Mouse (Mus musculus) kidney, postnatal 0 days (tissue): Measurements from ENCODE around the gene Rab34. TPM values are rescaled to one million over a fixed set of nuclear protein-coding genes. Genes with fewer than 3 reads are reported as not detected.

ENCODE experiments used
- ATAC-seq: fragments of 200-750 bp; cut with Nextera tagmentation; replicated peaks from 2 replicates; pipeline ENCODE4 v1.8.0; 2017; ENCODE audit warnings: low read depth, moderate number of reproducible peaks, moderate TSS enrichment, moderate library complexity; ENCODE audit not compliant: low FRiP score
- DNase-seq: peaks from one replicate; pipeline ENCODE4 v3.0.0-alpha.2; 2016; ENCODE audit warnings: low spot score
- H3K27ac ChIP-seq: fragments of 300-500 bp; sonication (generic); 2 replicates; pipeline ENCODE4 v1.5.1; 2014; ENCODE audit warnings: mild to moderate bottlenecking
- H3K27me3 ChIP-seq: fragments of 300-500 bp; sonication (generic); 2 replicates; pipeline ENCODE4 v1.6.1; 2014; ENCODE audit warnings: low read length, mixed read lengths; ENCODE audit not compliant: insufficient read depth
- H3K36me3 ChIP-seq: fragments of 300-500 bp; sonication (generic); 2 replicates; pipeline ENCODE4 v1.6.1; 2014; ENCODE audit warnings: low read length, mixed read lengths; ENCODE audit not compliant: insufficient read depth
- H3K4me1 ChIP-seq: fragments of 300-500 bp; sonication (generic); replicated peaks from 2 replicates; pipeline ENCODE4 v1.6.1; 2014; ENCODE audit warnings: antibody characterized with exemption, low read length, mixed read lengths; ENCODE audit not compliant: insufficient read depth
- H3K4me2 ChIP-seq: fragments of 300-500 bp; sonication (generic); 2 replicates; pipeline ENCODE4 v1.6.1; 2014; ENCODE audit warnings: mild to moderate bottlenecking, low read length, moderate library complexity, mixed read lengths
- H3K4me3 ChIP-seq: fragments of 300-500 bp; sonication (generic); replicated peaks from 2 replicates; pipeline ENCODE4 v1.5.1; 2014; ENCODE audit warnings: low read depth, low read length
- H3K9ac ChIP-seq: fragments of 300-500 bp; sonication (generic); 2 replicates; pipeline ENCODE4 v1.6.1; 2014; ENCODE audit warnings: low read depth, low read length
- H3K9me3 ChIP-seq: fragments of 300-500 bp; sonication (generic); replicated peaks from 2 replicates; pipeline ENCODE4 v1.6.1; 2016; ENCODE audit warnings: low read length, inconsistent platforms, mixed read lengths
- CTCF ChIP-seq: IDR thresholded peaks from 2 replicates; pipeline ENCODE4 v1.5.1; 2016; ENCODE audit warnings: antibody characterized with exemption, low read depth, mild to moderate bottlenecking, moderate library complexity
- WGBS: fragments of 180-500 bp; shearing (Covaris S2); extraction: QIAGEN DNeasy Blood & Tissue Kit; methylation state at CpG from one replicate; pipeline ENCODE4 v1.1.7; 2014; 5-methylcytosine and 5-hydroxymethylcytosine counted together
- polyA plus RNA-seq: library from polyadenylated mRNA; unstranded; fragments of >200 nt; fragmentation: Nextera tagmentation; extraction: Ambion mirVana; gene quantifications from 2 replicates; pipeline ENCODE4 v1.2.1, GENCODE M21; 2015

The Rab34 gene
- polyA plus RNA-seq, 1 experiment from 2014 or later: 129 TPM

DNA sequence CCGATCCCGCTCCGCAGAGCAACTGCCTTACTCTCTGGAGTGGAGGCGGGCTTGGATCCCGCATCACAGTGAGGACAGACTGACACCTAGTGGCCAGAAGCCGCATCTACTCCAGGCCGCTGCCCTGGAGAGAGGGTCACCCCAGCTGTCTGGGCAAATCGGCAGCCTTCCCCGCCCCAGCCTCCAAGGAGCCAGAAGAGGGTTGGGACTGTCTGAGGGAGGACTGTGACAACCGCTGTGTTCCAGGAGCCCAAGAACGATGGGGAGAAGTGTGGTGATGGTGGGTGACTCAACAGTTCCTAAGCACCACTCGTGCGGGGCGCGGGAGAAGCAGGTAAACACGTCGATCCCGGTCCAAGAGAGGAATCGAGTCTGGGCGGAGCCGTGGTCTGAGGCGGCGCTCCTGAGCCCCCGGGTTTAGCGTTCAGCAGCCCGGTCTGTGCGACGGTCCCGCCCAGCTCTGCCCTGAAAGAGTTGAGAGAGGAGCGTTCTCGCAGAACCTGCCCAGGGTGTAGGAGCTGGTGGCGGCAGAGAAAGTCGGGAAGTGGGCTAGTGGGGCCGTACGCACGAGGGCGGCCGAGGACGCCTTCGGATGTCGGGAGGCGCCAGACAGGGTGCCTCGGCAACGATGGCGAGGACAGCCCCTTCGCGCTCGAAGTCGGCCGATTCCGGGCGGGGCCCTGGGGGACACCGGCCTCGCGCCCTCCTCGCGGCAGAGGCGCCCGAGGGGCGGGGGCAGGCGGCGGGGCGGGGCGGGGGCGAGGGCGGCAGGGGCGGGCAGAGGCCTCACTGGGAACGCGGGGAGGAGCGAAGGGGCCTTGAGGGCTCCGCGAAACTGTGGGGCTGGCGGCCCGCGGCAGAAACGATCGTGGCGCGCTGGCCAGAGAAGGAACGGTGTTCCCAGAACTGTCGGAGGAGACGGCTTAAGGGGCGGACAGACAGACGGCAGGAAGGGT, 10.0 kb upstream of the Rab34 start:
- peaks cover 19% of the 10 kb centered on the region; the same call in 1 of the 2 replicates for H3K36me3 ChIP-seq
- peak overlapping the region; percentile 89 for H3K4me2 ChIP-seq
- peak overlapping the region; percentile 52 for H3K4me3 ChIP-seq
- peak; percentile 97 for DNase-seq
- WGBS: under 1% methylated on average over 81 of the region's 84 CpGs
- peak; percentile 98 for TF ChIP-seq CTCF
- no peaks in the 10 kb centered on the region for H3K27me3 ChIP-seq
- ATAC-seq: peak; percentile 82
- H3K9me3 ChIP-seq: no peaks in the 10 kb centered on the region
- H3K27ac ChIP-seq: peak overlapping the region; percentile 96
- peaks cover 28% of the 10 kb centered on the region for H3K4me1 ChIP-seq
- H3K9ac ChIP-seq: peak overlapping the region; percentile 71

DNA sequence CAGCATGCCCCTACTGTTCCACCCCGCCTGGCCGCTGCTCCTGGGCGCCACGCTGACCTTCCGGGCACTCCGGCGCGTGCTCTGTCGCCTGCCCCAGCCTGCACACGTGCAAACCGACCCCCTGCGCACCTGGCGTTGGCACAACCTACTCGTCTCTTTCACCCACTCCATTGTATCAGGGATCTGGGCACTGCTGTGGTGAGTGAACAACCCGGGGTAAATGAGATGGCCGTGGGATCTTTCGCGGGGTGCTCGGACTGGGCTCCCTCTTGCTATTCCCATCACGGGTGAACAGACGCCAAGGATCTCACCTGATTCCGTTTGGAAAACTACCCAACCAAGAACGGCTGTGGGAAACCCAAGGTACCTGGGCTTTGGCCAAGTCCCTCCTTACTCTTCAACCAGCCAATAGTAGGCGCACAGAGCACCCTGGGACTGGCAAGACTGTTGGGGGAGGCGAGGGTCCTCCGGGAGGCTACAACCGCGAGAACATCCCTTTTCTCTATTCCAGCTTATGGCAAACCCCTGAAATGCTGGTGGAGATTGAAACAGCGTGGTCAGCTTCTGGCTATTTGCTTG, 9.3 kb upstream of the Rab34 start:
- peak overlapping the region; percentile 96 for H3K27ac ChIP-seq
- no peaks in the 10 kb centered on the region for H3K27me3 ChIP-seq
- H3K36me3 ChIP-seq: peaks cover 19% of the 10 kb centered on the region; the same call in 1 of the 2 replicates
- H3K4me3 ChIP-seq: peak overlapping the region; percentile 52
- 1% methylated on average over 29 of the region's 29 CpGs for WGBS
- peaks cover 28% of the 10 kb centered on the region for H3K4me1 ChIP-seq
- ATAC-seq (peak; percentile 4), DNase-seq (peak; percentile 85)
- H3K9me3 ChIP-seq: no peaks in the 10 kb centered on the region
- peak overlapping the region; percentile 89 for H3K4me2 ChIP-seq
- no peak; the same call in 1 of the 2 replicates for TF ChIP-seq CTCF
- H3K9ac ChIP-seq: peak overlapping the region; percentile 71

- Histone ChIP-seq H3K27me3 (no peaks in the 10 kb centered on the region), H3K36me3 (peaks cover 19% of the 10 kb centered on the region; the same call in 1 of the 2 replicates), H3K9me3 (no peaks in the 10 kb centered on the region), H3K4me3 (peak overlapping the region; percentile 52; the same call in 1 of the 2 replicates), H3K9ac (peak overlapping the region; percentile 25; the same call in 1 of the 2 replicates), H3K4me1 (peaks cover 26% of the 10 kb centered on the region), H3K27ac (peak overlapping the region; percentile 96), H3K4me2 (peak overlapping the region; percentile 89)
- no peak for ATAC-seq
- no peak for TF ChIP-seq CTCF
- 25% methylated on average over 8 of the region's 8 CpGs for whole genome bisulfite sequencing
- no peak for DNase-seq
Observed at GRCm38 (mm10) chr11:78179438-78179999, 8.7 kb upstream of the Rab34 start.

- Histone ChIP-seq H3K4me2 (peak overlapping the region; percentile 89), H3K4me3 (no peak overlapping the region), H3K27ac (peak overlapping the region; percentile 96; the same call in 1 of the 2 replicates), H3K36me3 (peaks cover 19% of the 10 kb centered on the region; the same call in 1 of the 2 replicates), H3K27me3 (no peaks in the 10 kb centered on the region), H3K9ac (0 out of 2 replicates have a peak overlapping the region, but pooled peaks have one; percentile 25), H3K9me3 (no peaks in the 10 kb centered on the region), H3K4me1 (peaks cover 25% of the 10 kb centered on the region)
- WGBS: 66% methylated on average over 6 of the region's 6 CpGs
- ATAC-seq (no peak), DNase-seq (no peak)
- TF ChIP-seq CTCF: no peak
Observed at GRCm38 (mm10) chr11:78180081-78180761, 8.0 kb upstream of the Rab34 start.

- no peak for ATAC-seq
- no peak for DNase-seq
- 46% methylated on average over 2 of the region's 2 CpGs for WGBS
Observed at GRCm38 (mm10) chr11:78181830-78182357, 6.3 kb upstream of the Rab34 start.

More at GRCm38 (mm10) chr11:78181830-78182357, 6.3 kb upstream of the Rab34 start:
- TF ChIP-seq CTCF: no peak
- Histone ChIP-seq H3K27ac (0 out of 2 replicates have a peak overlapping the region, but pooled peaks have one; percentile 19), H3K36me3 (peaks cover 19% of the 10 kb centered on the region; the same call in 1 of the 2 replicates), H3K4me1 (peaks cover 25% of the 10 kb centered on the region), H3K4me2 (peak overlapping the region; percentile 78), H3K27me3 (no peaks in the 10 kb centered on the region), H3K9me3 (no peaks in the 10 kb centered on the region), H3K4me3 (peak overlapping the region; percentile 68), H3K9ac (peak overlapping the region; percentile 81)
